Mouse (Mus musculus) limb, embryonic 10.5 days (tissue): ENCODE data around the gene Pcgf5. TPM values are rescaled to one million over a fixed set of nuclear protein-coding genes. Genes with fewer than 3 reads are reported as not detected.
"Not testable (repeated sequence)": the region's sequence is repeated elsewhere in the genome, so short reads cannot be mapped to it uniquely, and the experiment has no call there.

Experiments
- DNase-seq: peaks from one replicate; pipeline ENCODE4 v3.0.0-alpha.2; 2017; ENCODE audit warnings: low spot score
- H3K27ac ChIP-seq: fragments of 300-500 bp; sonication (generic); 2 replicates; pipeline ENCODE4 v1.5.1; 2016; ENCODE audit warnings: mild to moderate bottlenecking
- H3K27me3 ChIP-seq: fragments of 300-500 bp; sonication (generic); 2 replicates; pipeline ENCODE4 v1.6.1; 2016; ENCODE audit warnings: low read depth, mild to moderate bottlenecking; ENCODE audit not compliant: poor library complexity, severe bottlenecking
- H3K36me3 ChIP-seq: fragments of 300-500 bp; sonication (generic); 2 replicates; pipeline ENCODE4 v1.6.1; 2016; ENCODE audit warnings: mild to moderate bottlenecking, moderate library complexity
- H3K4me1 ChIP-seq: fragments of 300-500 bp; sonication (generic); 2 replicates; pipeline ENCODE4 v1.6.1; 2016
- H3K4me3 ChIP-seq: fragments of 300-500 bp; sonication (generic); 2 replicates; pipeline ENCODE4 v1.5.1; 2016; ENCODE audit warnings: mild to moderate bottlenecking, moderate library complexity
- H3K9me3 ChIP-seq: fragments of 300-500 bp; sonication (generic); replicated peaks from 2 replicates; pipeline ENCODE4 v1.6.1; 2016; ENCODE audit warnings: mild to moderate bottlenecking
- WGBS: fragments of 180-500 bp; shearing (Covaris S2); methylation state at CpG from one replicate; pipeline ENCODE4 v1.1.7; 2016; 5-methylcytosine and 5-hydroxymethylcytosine counted together
- polyA plus RNA-seq: library from polyadenylated mRNA; unstranded; fragments of >200 nt; fragmentation: Nextera tagmentation; extraction: Ambion mirVana; gene quantifications from 2 replicates; pipeline ENCODE4 v1.2.1, GENCODE M21; 2016

The Pcgf5 gene
- polyA plus RNA-seq, 1 experiment from 2014 or later, result 2.9 TPM

DNA sequence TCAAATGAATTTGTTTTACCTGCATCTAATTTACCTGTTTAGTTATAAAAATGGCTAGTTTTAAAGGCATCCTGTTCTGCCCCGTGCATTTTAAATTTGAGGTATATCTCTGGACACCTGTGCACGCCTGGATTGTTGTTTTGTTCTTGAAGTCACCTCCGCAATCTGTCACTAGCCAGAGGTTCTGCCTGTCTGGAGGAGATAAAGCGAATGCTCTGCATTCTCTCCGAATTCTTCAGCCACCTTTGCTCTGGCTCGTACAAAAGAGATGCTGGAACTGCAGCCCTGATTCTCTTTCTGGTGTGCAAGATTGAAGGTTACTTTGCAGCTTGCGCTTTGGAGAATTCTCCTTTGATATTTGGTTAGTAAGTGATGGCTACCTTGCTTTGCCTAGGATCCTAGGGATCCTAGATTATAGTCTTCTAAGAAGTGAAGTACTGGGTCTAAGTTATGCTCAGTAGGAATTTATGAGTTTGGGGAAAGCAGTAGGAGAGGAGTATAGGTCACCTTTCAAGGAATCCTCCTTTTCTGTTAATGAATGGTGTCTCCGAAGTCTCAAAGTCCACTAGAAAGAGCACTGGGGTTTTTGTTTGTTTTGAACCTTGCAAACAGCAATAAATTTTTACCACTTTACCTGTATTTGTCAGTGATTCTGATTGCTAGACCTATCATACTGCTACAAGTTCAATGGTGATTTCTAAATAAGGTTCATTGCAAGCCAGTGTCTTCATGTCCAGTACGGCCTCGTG lies 60.4 kb downstream of the Pcgf5 start:
- H3K4me1 ChIP-seq, result peaks cover 3% of the 10 kb centered on the region; the same call in 1 of the 2 replicates
- WGBS, result 63% methylated on average over 10 of the region's 10 CpGs
- H3K9me3 ChIP-seq, result no peaks in the 10 kb centered on the region
- DNase-seq, result no peak
- peaks cover 48% of the 10 kb centered on the region for H3K27me3 ChIP-seq
- H3K36me3 ChIP-seq, result no peaks in the 10 kb centered on the region
- peak overlapping the region; percentile 69 for H3K4me3 ChIP-seq
- no peak overlapping the region for H3K27ac ChIP-seq

DNA sequence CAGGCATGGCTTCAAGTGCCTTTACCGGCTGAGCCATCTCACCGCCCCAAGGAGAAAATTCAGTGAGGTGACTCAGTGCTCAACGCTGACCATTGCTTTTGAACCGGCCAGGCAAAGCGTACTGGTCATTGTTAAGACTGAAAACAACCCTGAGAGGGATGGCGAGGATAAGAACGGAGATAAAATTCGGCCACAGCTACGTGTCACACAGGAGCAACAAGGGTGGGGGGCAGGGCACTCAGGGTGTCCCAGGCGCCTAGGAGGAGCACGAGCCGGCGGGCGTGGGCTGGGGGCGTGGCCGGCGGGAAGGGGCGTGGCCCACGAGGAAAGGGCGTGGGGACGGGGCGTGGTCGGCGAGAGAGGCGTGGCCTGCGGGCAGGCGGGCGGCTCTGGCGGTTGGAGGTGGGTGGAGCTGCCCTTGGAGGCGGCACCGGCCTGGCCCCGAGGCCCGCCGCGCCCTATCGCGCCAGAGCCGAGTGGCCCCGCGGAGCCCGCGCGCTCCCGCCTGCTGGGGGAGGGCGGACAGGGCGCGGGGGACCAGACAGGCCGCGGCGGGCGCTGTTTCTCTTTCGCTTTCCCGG lies 61.3 kb downstream of the Pcgf5 start:
- under 1% methylated on average over 35 of the region's 53 CpGs for WGBS
- DNase-seq, result peak; percentile 95
- peaks cover 3% of the 10 kb centered on the region; the same call in 1 of the 2 replicates for H3K4me1 ChIP-seq
- peaks cover 48% of the 10 kb centered on the region for H3K27me3 ChIP-seq
- peak overlapping the region; percentile 67 for H3K27ac ChIP-seq
- H3K4me3 ChIP-seq, result peak overlapping the region; percentile 69
- no peaks in the 10 kb centered on the region for H3K36me3 ChIP-seq
- H3K9me3 ChIP-seq, result no peaks in the 10 kb centered on the region

DNA sequence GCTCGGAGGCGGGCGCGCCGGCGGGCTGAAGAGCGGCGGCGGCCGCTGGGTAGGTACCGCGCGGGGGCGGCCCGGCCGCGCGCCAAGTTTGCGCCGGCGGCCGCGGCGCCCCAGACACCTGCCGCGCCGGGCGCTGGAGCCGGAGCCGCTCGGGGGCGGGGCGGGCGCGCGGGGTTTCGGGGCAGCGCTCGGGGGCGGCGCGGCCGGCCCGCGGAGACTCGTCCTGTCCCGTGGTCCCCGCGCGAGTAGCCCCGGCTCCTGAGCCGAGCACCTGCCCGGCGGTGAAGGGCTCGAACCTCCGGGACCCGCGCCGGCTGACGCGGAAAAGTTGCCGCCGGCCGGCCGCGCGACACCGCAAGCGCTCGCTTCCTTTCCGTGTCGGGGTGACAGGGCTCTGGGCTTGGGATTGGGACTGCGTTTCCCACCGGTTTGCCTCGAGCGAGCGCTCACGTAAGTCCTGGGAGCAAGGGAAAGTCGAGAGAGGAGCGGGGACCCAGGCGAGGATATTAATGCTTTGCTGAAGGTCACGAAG lies 61.8 kb downstream of the Pcgf5 start:
- Histone ChIP-seq H3K27ac (peak overlapping the region; percentile 67), H3K36me3 (no peaks in the 10 kb centered on the region), H3K4me3 (peak overlapping the region; percentile 69), H3K27me3 (peaks cover 48% of the 10 kb centered on the region), H3K4me1 (peaks cover 3% of the 10 kb centered on the region; the same call in 1 of the 2 replicates), H3K9me3 (no peaks in the 10 kb centered on the region)
- peak; percentile 61 for DNase-seq
- WGBS, result 1% methylated on average over 74 of the region's 82 CpGs

DNA sequence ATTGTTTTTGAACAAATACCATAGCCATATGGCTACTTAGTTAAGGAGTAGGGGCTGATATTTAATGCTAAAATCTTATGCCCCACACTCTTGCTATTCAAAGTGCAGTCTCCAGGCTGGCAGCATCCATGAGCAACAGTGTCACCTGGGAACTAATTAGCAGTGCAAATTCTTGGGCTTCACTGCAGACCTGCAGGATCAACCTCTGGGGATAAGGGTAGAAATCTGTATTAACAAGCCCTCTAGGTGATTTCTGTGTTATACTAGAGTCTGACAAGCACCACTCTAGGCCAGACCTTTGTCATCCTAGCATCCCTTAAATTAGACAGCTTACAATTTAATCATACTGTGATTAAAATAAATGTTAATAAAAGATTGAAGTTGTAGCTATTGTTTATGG lies 71.8 kb downstream of the Pcgf5 start:
- Histone ChIP-seq H3K36me3 (no peaks in the 10 kb centered on the region), H3K9me3 (no peaks in the 10 kb centered on the region), H3K27me3 (no peaks in the 10 kb centered on the region), H3K27ac (no peak overlapping the region), H3K4me3 (no peak overlapping the region), H3K4me1 (no peaks in the 10 kb centered on the region)
- no peak for DNase-seq

- Histone ChIP-seq H3K4me1 (no peaks in the 10 kb centered on the region), H3K27ac (no peak overlapping the region), H3K9me3 (no peaks in the 10 kb centered on the region), H3K4me3 (no peak overlapping the region), H3K27me3 (no peaks in the 10 kb centered on the region), H3K36me3 (no peaks in the 10 kb centered on the region)
- WGBS, result 96% methylated on average over 7 of the region's 7 CpGs
- no peak for DNase-seq
Measured at GRCm38 (mm10) chr19:36427195-36427876, 79.2 kb downstream of the Pcgf5 start.

- Histone ChIP-seq H3K27me3 (no peaks in the 10 kb centered on the region), H3K4me1 (no peaks in the 10 kb centered on the region), H3K4me3 (no peak overlapping the region), H3K27ac (no peak overlapping the region), H3K9me3 (no peaks in the 10 kb centered on the region), H3K36me3 (no peaks in the 10 kb centered on the region)
- 88% methylated on average over 4 of the region's 4 CpGs for WGBS
- no peak for DNase-seq
Measured at GRCm38 (mm10) chr19:36428116-36428515, 80.0 kb downstream of the Pcgf5 start.

DNA sequence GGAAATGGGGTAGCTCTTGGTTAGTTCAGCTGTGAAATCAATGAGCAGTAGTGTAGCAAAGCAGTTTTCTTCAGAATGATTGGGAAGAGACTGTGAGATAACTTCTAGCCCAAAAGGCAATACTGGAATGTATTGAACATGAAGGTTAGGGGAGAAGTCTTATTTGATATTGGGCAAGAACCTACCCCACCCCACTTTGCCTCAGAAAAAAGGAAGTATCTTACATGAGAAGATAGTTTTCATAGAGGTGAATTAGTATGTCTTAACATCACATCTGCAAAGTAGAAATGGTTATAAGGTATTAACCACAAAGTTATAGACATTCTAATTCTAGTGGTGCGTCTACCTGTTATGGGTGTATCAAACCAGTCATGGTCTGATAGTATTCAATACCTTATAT lies 81.2 kb downstream of the Pcgf5 start:
- Histone ChIP-seq H3K9me3 (no peaks in the 10 kb centered on the region), H3K4me3 (no peak overlapping the region), H3K4me1 (no peaks in the 10 kb centered on the region), H3K27me3 (no peaks in the 10 kb centered on the region), H3K27ac (no peak overlapping the region), H3K36me3 (no peaks in the 10 kb centered on the region)
- 93% methylated on average over 1 of the region's 1 CpGs for WGBS
- DNase-seq, result no peak

- no peak overlapping the region for H3K27ac ChIP-seq
- no peak overlapping the region for H3K4me3 ChIP-seq
- no peak for DNase-seq
- WGBS, result 90% methylated on average over 3 of the region's 3 CpGs
- no peaks in the 10 kb centered on the region for H3K27me3 ChIP-seq
- no peaks in the 10 kb centered on the region for H3K4me1 ChIP-seq
- no peaks in the 10 kb centered on the region for H3K9me3 ChIP-seq
- H3K36me3 ChIP-seq, result no peaks in the 10 kb centered on the region
Measured at GRCm38 (mm10) chr19:36433161-36433560, 85.1 kb downstream of the Pcgf5 start.

GRCm38 (mm10) chr19:36439894-36440714 lies 92.0 kb downstream of the Pcgf5 start:
- DNase-seq, result peak; percentile 53
- Histone ChIP-seq H3K27ac (no peak overlapping the region), H3K4me1 (no peaks in the 10 kb centered on the region)

DNA sequence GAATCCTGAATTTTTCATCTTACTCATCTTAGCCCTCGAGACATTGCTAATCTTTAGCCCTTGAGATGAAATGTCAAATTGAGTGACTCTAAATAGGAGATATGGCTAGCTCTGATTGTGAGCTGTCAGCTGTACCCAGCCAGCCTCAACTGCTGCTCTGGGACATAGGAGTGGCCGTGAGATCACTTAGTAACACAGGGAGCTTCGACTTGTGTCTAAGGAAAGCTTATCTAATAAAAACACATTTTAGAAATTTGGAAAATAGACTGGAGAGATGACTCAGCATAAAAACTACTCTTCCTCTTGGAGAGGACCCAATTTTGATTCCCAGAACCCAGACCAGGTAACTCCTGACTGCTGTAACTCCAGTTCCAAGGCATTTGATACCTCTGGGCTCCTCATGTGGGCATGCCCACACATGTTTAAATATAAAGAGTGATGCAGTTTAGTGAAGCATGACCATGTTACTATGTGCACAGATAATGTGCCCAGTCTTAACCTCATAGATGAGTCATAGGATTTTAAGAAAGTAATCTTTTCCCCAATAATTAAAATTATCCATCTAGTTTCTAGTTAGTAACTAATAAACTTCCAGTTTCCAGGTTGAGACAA lies 103.0 kb downstream of the Pcgf5 start:
- 88% methylated on average over 3 of the region's 3 CpGs for WGBS
- H3K27me3 ChIP-seq, result no peaks in the 10 kb centered on the region

More at GRCm38 (mm10) chr19:36439894-36440714, 92.0 kb downstream of the Pcgf5 start:
- H3K27me3 ChIP-seq, result no peaks in the 10 kb centered on the region; the same call in 1 of the 2 replicates
- no peaks in the 10 kb centered on the region for H3K9me3 ChIP-seq
- H3K4me3 ChIP-seq, result no peak overlapping the region
- H3K36me3 ChIP-seq, result no peaks in the 10 kb centered on the region
- 57% methylated on average over 9 of the region's 9 CpGs for WGBS

DNA sequence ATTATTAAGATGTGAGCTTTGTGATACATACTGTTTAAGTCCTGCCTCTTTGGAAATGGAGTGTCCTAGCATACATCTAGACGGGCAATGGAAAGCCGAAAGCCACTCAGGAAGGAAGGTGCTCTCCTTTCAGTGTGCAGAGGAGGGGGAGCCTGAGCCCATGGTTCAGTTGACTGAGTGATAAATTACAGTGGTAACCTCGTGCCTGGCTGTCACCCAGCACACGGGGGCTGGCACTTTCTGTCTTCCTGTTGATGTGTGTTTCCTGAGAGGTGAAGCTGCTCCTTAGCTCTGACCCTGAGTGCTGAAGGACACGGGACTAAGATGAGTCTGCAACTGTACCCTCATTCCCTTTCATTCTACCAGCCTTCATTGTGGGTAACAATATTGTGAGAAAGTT lies 103.6 kb downstream of the Pcgf5 start:
- H3K27me3 ChIP-seq, result no peaks in the 10 kb centered on the region
- no peak overlapping the region for H3K4me3 ChIP-seq
- H3K36me3 ChIP-seq, result no peaks in the 10 kb centered on the region
- H3K27ac ChIP-seq, result no peak overlapping the region
- no peaks in the 10 kb centered on the region for H3K4me1 ChIP-seq
- no peaks in the 10 kb centered on the region for H3K9me3 ChIP-seq
- DNase-seq, result no peak
- 51% methylated on average over 5 of the region's 5 CpGs for WGBS

More for the DNA sequence above, 103.0 kb downstream of the Pcgf5 start:
- no peak for DNase-seq
- Histone ChIP-seq H3K36me3 (no peaks in the 10 kb centered on the region), H3K27ac (no peak overlapping the region), H3K4me3 (no peak overlapping the region), H3K9me3 (no peaks in the 10 kb centered on the region), H3K4me1 (no peaks in the 10 kb centered on the region)

GRCm38 (mm10) chr19:36452210-36452609 lies 104.1 kb downstream of the Pcgf5 start:
- not testable (repeated sequence) for H3K9me3 ChIP-seq, H3K27me3 ChIP-seq, H3K36me3 ChIP-seq, H3K27ac ChIP-seq, DNase-seq, H3K4me3 ChIP-seq, H3K4me1 ChIP-seq
- 69% methylated on average over 3 of the region's 3 CpGs for WGBS
